Mouse (Mus musculus) thymus, adult 2 months (tissue): ENCODE data around the gene Cd63. TPM values are rescaled to one million over a fixed set of nuclear protein-coding genes. Genes with fewer than 3 reads are reported as not detected.

Experiments
- DNase-seq: peaks from one replicate; pipeline ENCODE4 v3.0.0; 2021
- H3K27ac ChIP-seq: fragments of 200-500 bp; 2 replicates; pipeline ENCODE4 v1.5.1; 2012; ENCODE audit warnings: low read length, control low read depth; ENCODE audit not compliant: control insufficient read depth, insufficient read depth
- H3K27me3 ChIP-seq: fragments of 200-500 bp; 2 replicates; pipeline ENCODE4 v1.6.1; 2012; ENCODE audit warnings: mild to moderate bottlenecking, low read length, moderate library complexity, mixed read lengths; ENCODE audit not compliant: control insufficient read depth, insufficient read depth
- H3K36me3 ChIP-seq: fragments of 200-500 bp; 2 replicates; pipeline ENCODE4 v1.6.1; 2012; ENCODE audit warnings: mild to moderate bottlenecking, low read length, moderate library complexity; ENCODE audit not compliant: control insufficient read depth, insufficient read depth
- H3K4me1 ChIP-seq: fragments of 200-500 bp; replicated peaks from 2 replicates; pipeline ENCODE4 v1.6.1; 2012; ENCODE audit warnings: low read length; ENCODE audit not compliant: control insufficient read depth, insufficient read depth
- H3K4me3 ChIP-seq: fragments of 200-500 bp; 2 replicates; pipeline ENCODE4 v1.5.1; 2012; ENCODE audit warnings: mild to moderate bottlenecking, low read length, control low read depth, moderate library complexity; ENCODE audit not compliant: control insufficient read depth, insufficient read depth
- CTCF ChIP-seq: fragments of 200-500 bp; IDR thresholded peaks from 2 replicates; pipeline ENCODE4 v1.5.1; 2012; ENCODE audit warnings: mild to moderate bottlenecking, control low read depth, low read length, moderate library complexity, borderline replicate concordance; ENCODE audit not compliant: control insufficient read depth, poor library complexity, insufficient read depth; ENCODE audit errors: extremely low read depth
- POLR2A ChIP-seq: fragments of 200-500 bp; IDR thresholded peaks from 2 replicates; pipeline ENCODE4 v1.6.1; 2012; ENCODE audit warnings: mild to moderate bottlenecking, low read length, control low read depth, moderate library complexity; ENCODE audit not compliant: control insufficient read depth, poor library complexity, insufficient read depth; ENCODE audit errors: extremely low read depth
- WGBS: fragments of 180-500 bp; shearing (Covaris S2); methylation state at CpG from one replicate; pipeline ENCODE4 v1.1.7; 2018; 5-methylcytosine and 5-hydroxymethylcytosine counted together
- polyA plus RNA-seq: library from polyadenylated mRNA; depleted of rRNA; stranded (reverse); fragments of >200 nt; gene quantifications from 2 replicates; pipeline ENCODE4 v1.2.3, GENCODE M21; 2012

Cd63 gene
- polyA plus RNA-seq, 1 experiment, result 62.1 TPM

DNA sequence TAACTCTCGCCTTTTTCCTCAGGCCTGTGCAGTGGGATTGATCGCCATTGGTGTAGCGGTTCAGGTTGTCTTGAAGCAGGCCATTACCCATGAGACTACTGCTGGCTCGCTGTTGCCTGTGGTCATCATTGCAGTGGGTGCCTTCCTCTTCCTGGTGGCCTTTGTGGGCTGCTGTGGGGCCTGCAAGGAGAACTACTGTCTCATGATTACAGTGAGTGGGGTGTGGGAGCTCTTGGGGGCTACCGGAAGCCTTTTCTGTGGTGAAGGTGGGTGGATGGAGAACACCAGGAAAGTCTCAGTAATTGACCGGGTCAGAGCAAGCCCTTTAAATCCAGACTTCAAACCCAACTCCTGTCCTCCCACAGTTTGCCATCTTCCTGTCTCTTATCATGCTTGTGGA lies 10.6 kb downstream of the Cd63 start:
- H3K27me3 ChIP-seq, result peaks cover 26% of the 10 kb centered on the region
- H3K4me3 ChIP-seq, result no peak overlapping the region
- no peak for DNase-seq
- WGBS, result 44% methylated on average over 6 of the region's 6 CpGs
- peaks cover 4% of the 10 kb centered on the region for H3K4me1 ChIP-seq
- no peak overlapping the region for H3K27ac ChIP-seq
- H3K36me3 ChIP-seq, result no peaks in the 10 kb centered on the region
- TF ChIP-seq CTCF, result no peak
- no peak for TF ChIP-seq POLR2A

DNA sequence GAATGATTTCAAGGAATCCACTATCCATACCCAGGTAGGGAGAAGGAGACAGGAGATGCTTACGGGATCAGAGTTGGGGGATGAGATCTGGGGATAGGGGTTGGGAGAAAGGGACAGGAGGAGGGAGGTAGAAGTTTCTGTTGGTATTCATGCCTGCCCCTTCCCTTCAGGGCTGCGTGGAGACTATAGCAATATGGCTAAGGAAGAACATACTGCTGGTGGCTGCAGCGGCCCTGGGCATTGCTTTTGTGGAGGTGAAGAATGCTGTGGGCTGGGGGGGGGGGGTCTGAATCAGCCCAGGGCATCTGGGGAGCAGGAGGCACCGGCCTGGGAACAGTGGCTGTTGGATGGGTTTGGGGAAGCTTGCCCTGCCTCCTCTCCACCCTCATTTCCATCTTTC lies 11.5 kb downstream of the Cd63 start:
- DNase-seq, result no peak
- peaks cover 4% of the 10 kb centered on the region for H3K4me1 ChIP-seq
- H3K4me3 ChIP-seq, result no peak overlapping the region
- 86% methylated on average over 3 of the region's 4 CpGs for WGBS
- peaks cover 26% of the 10 kb centered on the region for H3K27me3 ChIP-seq
- no peaks in the 10 kb centered on the region for H3K36me3 ChIP-seq
- TF ChIP-seq POLR2A (no peak), CTCF (no peak)
- no peak overlapping the region for H3K27ac ChIP-seq

GRCm38 (mm10) chr10:128912791-128913190 lies 12.0 kb downstream of the Cd63 start:
- peaks cover 26% of the 10 kb centered on the region for H3K27me3 ChIP-seq
- DNase-seq, result no peak
- H3K27ac ChIP-seq, result no peak overlapping the region
- no peaks in the 10 kb centered on the region for H3K36me3 ChIP-seq
- 81% methylated on average over 4 of the region's 4 CpGs for WGBS
- no peak overlapping the region for H3K4me3 ChIP-seq
- TF ChIP-seq CTCF, result no peak
- TF ChIP-seq POLR2A, result no peak
- H3K4me1 ChIP-seq, result peaks cover 4% of the 10 kb centered on the region

DNA sequence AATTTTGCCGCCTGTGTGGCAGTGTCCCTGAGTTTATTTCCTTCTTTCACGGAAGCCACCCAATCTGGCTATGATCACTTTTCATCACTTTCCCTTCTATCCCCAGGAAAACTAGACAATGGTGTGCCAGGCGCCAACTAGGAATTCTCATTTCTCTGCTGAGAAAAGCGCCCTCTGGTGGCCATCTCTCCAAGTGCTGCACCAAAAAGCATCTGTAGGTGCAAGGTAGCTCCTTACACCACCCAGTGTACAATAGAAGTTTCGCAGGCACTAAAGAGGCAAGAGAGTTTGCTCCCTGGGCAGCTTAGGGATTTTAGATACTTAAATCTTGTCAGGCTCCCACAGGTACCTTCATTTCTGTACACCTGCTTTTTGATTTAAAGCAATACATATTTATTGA lies 12.4 kb downstream of the Cd63 start:
- TF ChIP-seq POLR2A (no peak), CTCF (no peak)
- no peak overlapping the region for H3K27ac ChIP-seq
- peak; percentile 82 for DNase-seq
- H3K4me1 ChIP-seq, result peaks cover 4% of the 10 kb centered on the region
- WGBS, result 25% methylated on average over 5 of the region's 5 CpGs
- peaks cover 26% of the 10 kb centered on the region for H3K27me3 ChIP-seq
- H3K36me3 ChIP-seq, result no peaks in the 10 kb centered on the region
- H3K4me3 ChIP-seq, result no peak overlapping the region

DNA sequence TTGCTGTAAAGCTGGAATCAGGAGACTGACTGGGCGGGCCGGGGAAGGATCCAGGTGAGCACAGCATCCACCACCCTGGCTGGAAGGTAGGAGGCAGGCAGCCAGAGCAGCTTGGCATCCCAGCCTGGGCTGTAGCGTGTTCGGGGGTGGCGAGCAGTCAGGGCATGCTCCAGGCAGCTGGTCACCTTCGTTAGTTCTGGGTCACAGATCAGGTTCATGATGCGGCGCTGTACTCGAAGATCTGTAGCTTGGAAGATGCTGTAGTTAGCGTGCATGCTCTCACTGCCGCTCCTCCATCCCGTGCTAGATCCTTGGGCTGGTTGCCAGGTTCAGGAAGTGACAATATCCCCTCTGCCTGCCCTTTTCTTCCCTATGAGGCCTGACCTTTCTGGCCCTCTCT lies 12.9 kb downstream of the Cd63 start:
- Histone ChIP-seq H3K36me3 (no peaks in the 10 kb centered on the region), H3K4me1 (peaks cover 4% of the 10 kb centered on the region), H3K27ac (no peak overlapping the region), H3K27me3 (peaks cover 23% of the 10 kb centered on the region), H3K4me3 (no peak overlapping the region)
- WGBS, result 91% methylated on average over 12 of the region's 12 CpGs
- TF ChIP-seq CTCF, result no peak
- TF ChIP-seq POLR2A, result no peak
- no peak for DNase-seq

DNA sequence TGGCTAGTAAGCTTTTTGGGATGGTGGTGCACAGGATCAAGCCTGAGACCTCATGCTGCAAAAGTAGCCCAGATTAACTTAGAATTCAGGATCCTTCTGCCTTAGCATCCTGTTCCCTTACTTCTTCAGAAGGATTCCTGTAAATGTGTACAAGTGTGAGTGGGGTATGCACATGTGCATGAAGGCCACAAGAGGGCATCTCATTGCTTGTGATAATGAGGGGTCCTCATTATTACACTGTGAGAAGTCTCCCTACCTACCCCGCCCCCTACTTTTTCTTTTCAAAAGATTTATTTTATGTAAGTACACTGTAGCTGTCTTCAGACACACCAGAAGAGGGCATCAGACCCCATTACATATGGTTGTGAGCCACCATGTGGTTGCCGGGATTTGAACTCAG lies 14.8 kb downstream of the Cd63 start:
- DNase-seq, result no peak
- H3K27me3 ChIP-seq, result peaks cover 5% of the 10 kb centered on the region; the same call in 1 of the 2 replicates
- no peak for TF ChIP-seq POLR2A
- no peak for TF ChIP-seq CTCF
- WGBS, result 97% methylated on average over 2 of the region's 2 CpGs
- H3K27ac ChIP-seq, result no peak overlapping the region
- H3K36me3 ChIP-seq, result no peaks in the 10 kb centered on the region
- no peak overlapping the region for H3K4me3 ChIP-seq
- no peaks in the 10 kb centered on the region for H3K4me1 ChIP-seq

- DNase-seq, result no peak
- H3K27me3 ChIP-seq, result no peaks in the 10 kb centered on the region; the same call in 1 of the 2 replicates
- no peak overlapping the region for H3K27ac ChIP-seq
- H3K4me1 ChIP-seq, result no peaks in the 10 kb centered on the region
- 97% methylated on average over 3 of the region's 3 CpGs for WGBS
- H3K36me3 ChIP-seq, result no peaks in the 10 kb centered on the region
- no peak overlapping the region for H3K4me3 ChIP-seq
- TF ChIP-seq POLR2A (no peak), CTCF (no peak)
Observed at GRCm38 (mm10) chr10:128916665-128917064, 15.9 kb downstream of the Cd63 start.
